Mouse (Mus musculus): Measurements from ENCODE around the gene B4galt5. TPM values are rescaled to one million over a fixed set of nuclear protein-coding genes. Genes with fewer than 3 reads are reported as not detected.
A peak's percentile ranks its signal among the peaks of the same experiment; 100 is the strongest.

B4galt5 gene
- polyA plus RNA-seq, 1 experiment from 2014 or later: 22.2 TPM

- H3K36me3 ChIP-seq: no peaks in the 10 kb centered on the region
- H3K9me3 ChIP-seq: no peaks in the 10 kb centered on the region
- peaks cover 7% of the 10 kb centered on the region for H3K4me1 ChIP-seq (replicated peaks)
- no peak for ATAC-seq (ENCODE audit: low read depth)
- H3K4me3 ChIP-seq: no peak overlapping the region
- no peak overlapping the region for H3K4me2 ChIP-seq
- no peak overlapping the region for H3K9ac ChIP-seq
- peaks cover 12% of the 10 kb centered on the region for H3K27me3 ChIP-seq
- no peak overlapping the region for H3K27ac ChIP-seq (replicated peaks)
- WGBS: 77% methylated on average over 9 of the region's 9 CpGs
Measured at GRCm38 (mm10) chr2:167354611-167355165, 5.7 kb upstream of the B4galt5 start.

GRCm38 (mm10) chr2:167354046-167354445 is 5.1 kb upstream of the B4galt5 start:
- Histone ChIP-seq H3K9me3 (no peaks in the 10 kb centered on the region), H3K4me3 (no peak overlapping the region), H3K36me3 (no peaks in the 10 kb centered on the region), H3K4me2 (no peak overlapping the region), H3K4me1 (replicated peaks) (peaks cover 9% of the 10 kb centered on the region), H3K27ac (replicated peaks) (no peak overlapping the region), H3K9ac (no peak overlapping the region), H3K27me3 (peaks cover 12% of the 10 kb centered on the region)
- WGBS: 88% methylated on average over 8 of the region's 8 CpGs
- ATAC-seq (ENCODE audit: low read depth): no peak

DNA sequence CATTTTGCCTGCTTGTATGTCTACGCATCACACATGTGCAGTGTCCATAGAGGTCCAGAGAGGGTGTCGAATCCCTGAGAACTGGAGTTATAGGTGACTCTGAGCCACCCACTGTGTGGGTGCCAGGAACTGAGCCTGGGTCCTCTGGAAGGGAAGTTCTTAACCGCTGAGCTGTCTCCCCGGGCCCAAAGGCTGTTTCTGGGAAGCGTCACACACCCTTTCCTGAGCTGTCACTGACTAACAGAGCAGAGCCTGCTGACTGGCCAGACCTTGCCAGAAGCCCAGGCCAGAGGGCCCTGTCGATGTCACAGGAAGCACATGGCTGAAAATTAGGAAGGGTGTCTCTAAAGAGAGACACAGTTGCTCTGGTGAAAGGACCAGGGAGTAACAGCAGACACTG is 3.5 kb upstream of the B4galt5 start:
- no peak overlapping the region for H3K4me3 ChIP-seq
- WGBS: 77% methylated on average over 6 of the region's 6 CpGs
- no peak overlapping the region for H3K27ac ChIP-seq (replicated peaks)
- ATAC-seq (ENCODE audit: low read depth): no peak
- H3K27me3 ChIP-seq: peaks cover 12% of the 10 kb centered on the region
- no peak overlapping the region for H3K4me2 ChIP-seq
- H3K4me1 ChIP-seq (replicated peaks): peaks cover 18% of the 10 kb centered on the region
- H3K36me3 ChIP-seq: no peaks in the 10 kb centered on the region
- no peaks in the 10 kb centered on the region for H3K9me3 ChIP-seq
- no peak overlapping the region for H3K9ac ChIP-seq

- Histone ChIP-seq H3K4me1 (replicated peaks) (peaks cover 27% of the 10 kb centered on the region), H3K27ac (replicated peaks) (no peak overlapping the region), H3K4me2 (no peak overlapping the region), H3K4me3 (no peak overlapping the region), H3K27me3 (peaks cover 12% of the 10 kb centered on the region), H3K9ac (no peak overlapping the region), H3K36me3 (no peaks in the 10 kb centered on the region), H3K9me3 (no peaks in the 10 kb centered on the region)
- no peak for ATAC-seq (ENCODE audit: low read depth)
- WGBS: 47% methylated on average over 9 of the region's 9 CpGs
Measured at GRCm38 (mm10) chr2:167351371-167351951, 2.5 kb upstream of the B4galt5 start.

DNA sequence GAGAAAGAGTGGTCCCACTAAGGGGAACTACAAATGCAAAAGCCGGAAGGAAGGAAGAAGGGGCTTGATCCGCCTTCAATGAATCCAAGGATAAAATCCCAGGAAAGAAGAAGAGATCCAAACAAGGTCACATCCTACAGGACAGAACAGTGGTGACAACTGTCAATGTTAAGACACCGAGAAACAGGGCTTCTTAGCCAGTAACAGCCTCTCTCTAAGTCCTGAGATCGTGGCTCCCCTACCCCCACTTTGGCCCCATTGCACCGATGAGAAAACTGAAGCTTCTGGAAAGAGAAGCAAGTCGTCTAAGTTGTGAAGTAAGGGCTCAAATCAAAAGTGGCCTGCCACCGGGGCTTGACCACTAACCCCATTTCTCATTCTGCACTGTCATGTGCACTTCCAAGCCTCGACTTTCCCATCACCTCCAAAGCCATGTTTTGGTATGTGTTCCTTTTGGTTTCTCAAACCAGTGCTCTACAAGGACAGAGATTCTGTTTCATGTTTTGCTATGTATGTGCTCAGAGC is 1.2 kb upstream of the B4galt5 start:
- Histone ChIP-seq H3K27me3 (peaks cover 12% of the 10 kb centered on the region), H3K4me1 (replicated peaks) (peaks cover 31% of the 10 kb centered on the region), H3K27ac (replicated peaks) (peak overlapping the region; percentile 92; the same call in 1 of the 2 replicates), H3K4me3 (peak overlapping the region; percentile 80), H3K9me3 (no peaks in the 10 kb centered on the region), H3K36me3 (no peaks in the 10 kb centered on the region), H3K4me2 (peak overlapping the region; percentile 65), H3K9ac (peak overlapping the region; percentile 65)
- no peak for ATAC-seq (ENCODE audit: low read depth)
- 66% methylated on average over 8 of the region's 8 CpGs for WGBS

- WGBS: 1% methylated on average over 46 of the region's 50 CpGs
- Histone ChIP-seq H3K9me3 (no peaks in the 10 kb centered on the region), H3K27ac (replicated peaks) (peak overlapping the region; percentile 92), H3K9ac (peak overlapping the region; percentile 65), H3K36me3 (no peaks in the 10 kb centered on the region), H3K4me1 (replicated peaks) (peaks cover 32% of the 10 kb centered on the region), H3K4me3 (peak overlapping the region; percentile 80), H3K27me3 (peaks cover 12% of the 10 kb centered on the region), H3K4me2 (peak overlapping the region; percentile 65)
- ATAC-seq (ENCODE audit: low read depth): peak; percentile 97
Measured at GRCm38 (mm10) chr2:167349283-167349936, 427 bp upstream of the B4galt5 start.

DNA sequence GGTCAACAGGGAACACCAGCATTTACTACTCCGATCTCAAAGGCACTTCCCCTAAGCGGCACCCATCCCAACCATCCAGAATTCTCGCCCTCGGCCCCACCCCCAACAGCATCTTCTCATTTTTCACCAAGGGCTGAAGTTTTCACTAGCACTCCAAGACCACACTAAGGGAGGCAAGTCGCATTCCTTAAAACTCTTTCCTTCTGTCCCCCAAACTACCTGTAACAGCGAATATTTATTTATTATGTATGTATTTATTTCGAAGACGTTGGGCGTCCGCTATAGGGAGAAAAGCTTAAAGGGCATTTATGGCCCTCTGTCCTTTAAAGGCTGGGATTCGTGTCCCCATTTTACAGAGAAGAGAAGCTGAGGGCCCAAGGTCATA is 1.0 kb downstream of the B4galt5 start:
- H3K4me1 ChIP-seq (replicated peaks): peaks cover 44% of the 10 kb centered on the region
- ATAC-seq (ENCODE audit: low read depth): no peak
- H3K36me3 ChIP-seq: no peaks in the 10 kb centered on the region
- H3K4me2 ChIP-seq: peak overlapping the region; percentile 65
- H3K9ac ChIP-seq: peak overlapping the region; percentile 92
- no peaks in the 10 kb centered on the region for H3K9me3 ChIP-seq
- WGBS: 7% methylated on average over 11 of the region's 11 CpGs
- H3K4me3 ChIP-seq: peak overlapping the region; percentile 80
- peaks cover 12% of the 10 kb centered on the region for H3K27me3 ChIP-seq
- peak overlapping the region; percentile 92; the same call in 1 of the 2 replicates for H3K27ac ChIP-seq (replicated peaks)

DNA sequence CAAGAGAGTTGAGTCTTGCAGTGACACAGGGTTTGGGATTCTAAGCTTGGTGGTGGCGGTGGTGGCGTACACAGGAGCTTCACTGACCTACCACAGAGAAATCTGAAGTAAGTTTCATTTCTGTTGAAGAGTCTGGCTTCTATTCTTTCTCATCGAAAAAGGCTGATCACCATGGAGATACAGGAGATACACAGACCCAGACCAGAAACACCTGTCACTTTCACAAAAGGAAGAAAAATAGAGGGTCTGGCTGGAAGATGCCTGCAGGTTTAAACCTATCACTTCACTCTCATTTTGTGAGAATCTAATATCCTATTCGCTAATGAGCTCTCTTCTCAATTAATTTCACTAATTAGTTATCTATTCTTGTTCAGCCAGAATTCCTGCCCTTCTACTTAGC is 1.6 kb downstream of the B4galt5 start:
- peak overlapping the region; percentile 80 for H3K4me3 ChIP-seq
- H3K27ac ChIP-seq (replicated peaks): no peak overlapping the region
- 61% methylated on average over 4 of the region's 4 CpGs for WGBS
- H3K27me3 ChIP-seq: peaks cover 12% of the 10 kb centered on the region
- 0 out of 2 replicates have a peak overlapping the region, but pooled peaks have one; percentile 92 for H3K9ac ChIP-seq
- no peaks in the 10 kb centered on the region for H3K9me3 ChIP-seq
- peaks cover 48% of the 10 kb centered on the region for H3K4me1 ChIP-seq (replicated peaks)
- no peaks in the 10 kb centered on the region for H3K36me3 ChIP-seq
- no peak for ATAC-seq (ENCODE audit: low read depth)
- peak overlapping the region; percentile 65 for H3K4me2 ChIP-seq

DNA sequence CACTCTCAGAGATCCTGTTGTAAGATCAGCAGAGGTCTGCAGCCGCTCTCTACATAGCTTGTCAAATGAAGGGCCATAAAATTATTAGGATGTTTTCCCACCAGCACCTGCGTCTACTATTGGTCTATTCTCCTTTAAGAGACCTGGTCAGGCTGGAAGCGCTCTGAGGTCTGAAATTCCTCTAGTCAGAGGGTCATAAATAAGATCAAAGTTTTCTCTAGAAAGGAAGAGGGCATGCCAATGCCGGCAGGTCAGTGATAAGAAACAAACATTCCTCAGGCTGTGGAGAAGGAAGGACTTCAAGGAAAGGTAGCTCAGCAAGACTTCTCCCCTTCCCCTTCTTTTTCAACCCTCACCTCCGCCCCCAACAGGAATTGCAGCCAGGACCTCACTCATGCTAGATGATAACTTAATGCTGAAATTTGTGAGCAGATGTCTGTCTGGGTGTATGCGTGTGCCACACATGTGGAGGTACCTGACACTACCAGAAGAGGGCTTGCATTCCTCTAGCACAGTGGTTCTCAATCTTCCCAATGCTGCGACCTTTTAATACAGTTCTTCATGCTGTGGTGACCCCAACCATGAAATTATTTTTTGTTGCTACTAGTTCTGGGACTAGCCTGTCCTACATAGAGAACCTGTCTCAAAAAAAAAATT is 3.3 kb downstream of the B4galt5 start:
- H3K36me3 ChIP-seq: no peaks in the 10 kb centered on the region
- no peak overlapping the region for H3K4me2 ChIP-seq
- no peak for ATAC-seq (ENCODE audit: low read depth)
- no peaks in the 10 kb centered on the region for H3K9me3 ChIP-seq
- peaks cover 5% of the 10 kb centered on the region; the same call in 1 of the 2 replicates for H3K27me3 ChIP-seq
- 53% methylated on average over 7 of the region's 7 CpGs for WGBS
- H3K9ac ChIP-seq: no peak overlapping the region
- H3K4me3 ChIP-seq: no peak overlapping the region
- peaks cover 48% of the 10 kb centered on the region for H3K4me1 ChIP-seq (replicated peaks)
- H3K27ac ChIP-seq (replicated peaks): no peak overlapping the region

DNA sequence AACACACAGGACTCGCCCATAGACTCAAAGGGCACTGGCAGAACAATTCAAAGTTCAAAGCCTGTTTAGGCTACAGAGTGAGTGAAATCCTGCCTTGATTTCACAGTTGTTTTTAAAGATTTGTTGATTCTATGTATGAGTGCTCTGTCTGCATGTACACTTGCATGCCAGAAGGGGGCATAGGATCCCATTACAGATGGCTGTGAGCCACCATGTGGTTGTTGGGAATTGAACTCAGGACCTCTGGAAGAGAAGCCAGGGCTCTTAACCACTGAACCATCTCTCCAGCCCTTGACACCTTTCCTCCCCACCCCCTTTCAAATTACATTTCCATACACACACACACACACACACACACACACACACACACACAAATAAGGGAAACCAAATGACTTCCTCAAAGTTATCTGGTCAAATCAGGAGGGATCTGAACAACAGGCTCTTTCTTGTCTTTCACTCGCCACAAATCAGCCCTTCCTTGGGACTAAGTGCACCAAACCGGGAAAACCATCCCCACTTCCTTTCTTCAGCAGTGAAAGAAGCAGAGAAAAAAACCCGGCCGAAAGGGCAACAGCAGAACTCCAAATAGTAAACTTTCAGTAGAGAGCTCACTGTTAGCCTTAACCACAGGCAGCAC is 4.0 kb downstream of the B4galt5 start:
- H3K9ac ChIP-seq: no peak overlapping the region
- 64% methylated on average over 5 of the region's 5 CpGs for WGBS
- H3K4me3 ChIP-seq: no peak overlapping the region
- H3K36me3 ChIP-seq: no peaks in the 10 kb centered on the region
- H3K4me1 ChIP-seq (replicated peaks): peaks cover 43% of the 10 kb centered on the region
- H3K4me2 ChIP-seq: no peak overlapping the region
- no peak for ATAC-seq (ENCODE audit: low read depth)
- no peaks in the 10 kb centered on the region for H3K27me3 ChIP-seq
- H3K27ac ChIP-seq (replicated peaks): no peak overlapping the region
- H3K9me3 ChIP-seq: no peaks in the 10 kb centered on the region

- Histone ChIP-seq H3K9me3 (no peaks in the 10 kb centered on the region), H3K36me3 (no peaks in the 10 kb centered on the region), H3K27ac (replicated peaks) (peak overlapping the region; percentile 14; the same call in 1 of the 2 replicates), H3K4me3 (no peak overlapping the region), H3K9ac (peak overlapping the region; percentile 23; the same call in 1 of the 2 replicates), H3K27me3 (no peaks in the 10 kb centered on the region), H3K4me1 (replicated peaks) (peaks cover 39% of the 10 kb centered on the region), H3K4me2 (no peak overlapping the region)
- ATAC-seq (ENCODE audit: low read depth): no peak
- 73% methylated on average over 12 of the region's 12 CpGs for WGBS
Measured at GRCm38 (mm10) chr2:167343369-167344140, 5.4 kb downstream of the B4galt5 start.

Measured in neural tube, embryonic 13.5 days (tissue).